Mouse (Mus musculus) bone marrow, adult 2 months (tissue): ENCODE measurements at regions not wholly inside any gene's neighbourhood (a gene's known extent, or its start where the extent isn't known, plus 50 kb on each side); places are given as distances from the start of the nearest gene placed in this dataset.

Experiments
- CTCF ChIP-seq: fragments of 200-500 bp; IDR thresholded peaks from 2 replicates; pipeline ENCODE4 v1.5.1; 2011; ENCODE audit warnings: low read length, control low read depth; ENCODE audit not compliant: control insufficient read depth, insufficient read depth
- POLR2A ChIP-seq: fragments of 200-500 bp; IDR thresholded peaks from 2 replicates; pipeline ENCODE4 v1.6.1; 2011; ENCODE audit warnings: low read depth, mild to moderate bottlenecking, control low read depth, low read length, borderline replicate concordance; ENCODE audit not compliant: control insufficient read depth

DNA sequence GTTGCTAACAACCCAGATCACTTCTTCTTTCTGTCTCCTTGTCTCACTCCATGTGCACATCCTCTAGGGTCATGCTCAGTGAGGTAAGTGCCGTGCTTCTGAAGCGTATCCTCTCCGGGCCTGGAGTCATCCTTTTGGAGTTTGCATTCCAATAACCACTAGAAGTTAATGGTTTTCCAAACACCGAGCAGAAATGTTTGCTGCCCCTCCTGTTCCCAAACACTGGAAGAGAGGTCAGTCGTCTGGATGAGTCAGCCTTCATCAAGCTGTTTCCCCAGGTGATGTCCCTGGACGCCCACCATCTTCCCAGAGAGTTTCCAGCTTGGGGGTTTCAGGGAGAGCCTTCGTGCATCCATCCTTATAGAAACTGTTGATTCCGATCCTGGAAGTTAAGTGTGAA lies 90.0 kb upstream of the Mki67 start:
- TF ChIP-seq CTCF, result no peak
- TF ChIP-seq POLR2A, result no peak
